Mouse (Mus musculus) liver, embryonic 14.5 days (tissue): Measurements from ENCODE around the gene Acoxl. TPM values are rescaled to one million over a fixed set of nuclear protein-coding genes. Genes with fewer than 3 reads are reported as not detected.

Source experiments
- ATAC-seq: fragments of 200-750 bp; cut with Nextera tagmentation; 2 replicates; pipeline ENCODE4 v1.8.0; 2017; ENCODE audit warnings: moderate number of reproducible peaks, mild to moderate bottlenecking, moderate library complexity; ENCODE audit not compliant: insufficient read depth
- DNase-seq, 3 experiments: peaks; one replicate each; pipeline ENCODE4 v3.0.0-alpha.2; 2012 to 2013; ENCODE audit warnings: low read depth in 3 of 3, low spot score in 3 of 3
- H3K27ac ChIP-seq: fragments of 300-500 bp; sonication (generic); 2 replicates; pipeline ENCODE4 v1.5.1; 2014; ENCODE audit warnings: moderate library complexity, mild to moderate bottlenecking, control low read depth, inconsistent platforms
- H3K27me3 ChIP-seq: fragments of 300-500 bp; sonication (generic); 2 replicates; pipeline ENCODE4 v1.6.1; 2014; ENCODE audit warnings: mild to moderate bottlenecking, low read length, moderate library complexity; ENCODE audit not compliant: control insufficient read depth, insufficient read depth
- H3K36me3 ChIP-seq: fragments of 300-500 bp; sonication (generic); replicated peaks from 2 replicates; pipeline ENCODE4 v1.6.1; 2014; ENCODE audit warnings: low read depth; ENCODE audit not compliant: control insufficient read depth, insufficient read depth
- H3K4me1 ChIP-seq, 2 experiments: fragments of 200-500 bp in 1 of 2; fragments of 300-500 bp in 1 of 2; sonication (generic) in 1 of 2; replicated peaks; 2 replicates each; pipeline ENCODE4 v1.6.1; 2012 to 2014; ENCODE audit warnings: antibody characterized with exemption in 1 of 2, inconsistent platforms in 1 of 2, low read length in 1 of 2; ENCODE audit not compliant: control insufficient read depth in 2 of 2, insufficient read depth in 2 of 2
- H3K4me2 ChIP-seq: fragments of 300-500 bp; sonication (generic); 2 replicates; pipeline ENCODE4 v1.6.1; 2014; ENCODE audit warnings: low read depth, mild to moderate bottlenecking, control low read depth, moderate library complexity
- H3K4me3 ChIP-seq, 2 experiments: fragments of 200-500 bp in 1 of 2; fragments of 300-500 bp in 1 of 2; sonication (generic) in 1 of 2; 2 replicates each; pipeline ENCODE4 v1.5.1; 2012 to 2014; ENCODE audit warnings: low read depth in 2 of 2, low read length in 2 of 2, mild to moderate bottlenecking in 2 of 2, control low read depth in 1 of 2, inconsistent platforms in 1 of 2, moderate library complexity in 1 of 2; ENCODE audit not compliant: insufficient read depth in 1 of 2
- H3K9ac ChIP-seq: fragments of 300-500 bp; sonication (generic); replicated peaks from 2 replicates; pipeline ENCODE4 v1.6.1; 2014; ENCODE audit warnings: mild to moderate bottlenecking, control low read depth, moderate library complexity
- H3K9me3 ChIP-seq: fragments of 300-500 bp; sonication (generic); 2 replicates; pipeline ENCODE4 v1.6.1; 2016; ENCODE audit warnings: low read length, mixed read lengths; ENCODE audit not compliant: control insufficient read depth
- CTCF ChIP-seq: IDR thresholded peaks from 2 replicates; pipeline ENCODE4 v1.5.1; 2016; ENCODE audit warnings: antibody characterized with exemption, low read depth, control low read depth
- EP300 ChIP-seq: IDR thresholded peaks from 2 replicates; pipeline ENCODE4 v1.6.1; 2016; ENCODE audit warnings: antibody characterized with exemption, low read depth
- WGBS: fragments of 180-500 bp; shearing (Covaris S2); extraction: QIAGEN DNeasy Blood & Tissue Kit; methylation state at CpG from one replicate; pipeline ENCODE4 v1.1.7; 2014; ENCODE audit not compliant: insufficient replicate concordance; 5-methylcytosine and 5-hydroxymethylcytosine counted together
- polyA plus RNA-seq, 2 experiments: library from polyadenylated mRNA; depleted of rRNA in 1 of 2; stranded (reverse) in 1 of 2; unstranded in 1 of 2; fragments of >200 nt; fragmentation: Nextera tagmentation in 1 of 2; extraction: Ambion mirVana in 1 of 2; gene quantifications; 2 replicates each; pipeline versions ENCODE4 v1.2.1 to v1.2.3; 2012 to 2014

The Acoxl gene
- polyA plus RNA-seq, 2 experiments: not detected

- ATAC-seq (no peak), DNase-seq (no peak)
- no peaks in the 10 kb centered on the region for H3K9me3 ChIP-seq
- no peaks in the 10 kb centered on the region for H3K27me3 ChIP-seq
- H3K4me3 ChIP-seq: no peak overlapping the region
- no peaks in the 10 kb centered on the region for H3K36me3 ChIP-seq
- no peak overlapping the region for H3K9ac ChIP-seq
- no peak overlapping the region for H3K27ac ChIP-seq
- H3K4me1 ChIP-seq: no peaks in the 10 kb centered on the region
- 45% methylated on average over 4 of the region's 4 CpGs for WGBS
- no peak overlapping the region for H3K4me2 ChIP-seq
- TF ChIP-seq EP300 (no peak), CTCF (no peak)
These were observed 276.9 kb downstream of the Acoxl start for GRCm38 (mm10) chr2:128115579-128115978.

- Histone ChIP-seq H3K9ac (no peak overlapping the region), H3K4me1 (no peaks in the 10 kb centered on the region), H3K36me3 (no peaks in the 10 kb centered on the region), H3K4me3 (no peak overlapping the region), H3K27me3 (peaks cover 9% of the 10 kb centered on the region), H3K9me3 (no peaks in the 10 kb centered on the region), H3K4me2 (no peak overlapping the region), H3K27ac (no peak overlapping the region)
- TF ChIP-seq EP300 (no peak), CTCF (no peak)
- DNase-seq (no peak), ATAC-seq (no peak)
- WGBS: 66% methylated on average over 7 of the region's 7 CpGs
These were observed 278.9 kb downstream of the Acoxl start for GRCm38 (mm10) chr2:128117605-128118004.

- Histone ChIP-seq H3K9me3 (no peaks in the 10 kb centered on the region), H3K27me3 (peaks cover 22% of the 10 kb centered on the region), H3K9ac (no peak overlapping the region), H3K4me3 (no peak overlapping the region), H3K4me2 (no peak overlapping the region), H3K36me3 (no peaks in the 10 kb centered on the region), H3K27ac (no peak overlapping the region), H3K4me1 (no peaks in the 10 kb centered on the region)
- no peak for DNase-seq
- ATAC-seq: no peak
- WGBS: 74% methylated on average over 9 of the region's 9 CpGs
- no peak for TF ChIP-seq CTCF
- no peak for TF ChIP-seq EP300
These were observed 280.3 kb downstream of the Acoxl start for GRCm38 (mm10) chr2:128118971-128119370.

- Histone ChIP-seq H3K27ac (no peak overlapping the region), H3K9ac (no peak overlapping the region), H3K4me1 (peaks cover 0 to 10% of the 10 kb centered on the region in 2 experiments; a peak in 2 of 4 replicates), H3K9me3 (no peaks in the 10 kb centered on the region), H3K27me3 (peaks cover 41% of the 10 kb centered on the region), H3K4me3 (no peak overlapping the region), H3K36me3 (no peaks in the 10 kb centered on the region), H3K4me2 (peak overlapping the region; percentile 87)
- TF ChIP-seq EP300 (no peak), CTCF (peak; percentile 79)
- WGBS: 3% methylated on average over 9 of the region's 9 CpGs
- no peak for DNase-seq
- no peak for ATAC-seq
These were observed 283.8 kb downstream of the Acoxl start for GRCm38 (mm10) chr2:128122491-128122890.

GRCm38 (mm10) chr2:128122891-128123771 is 284.5 kb downstream of the Acoxl start:
- Histone ChIP-seq H3K4me2 (peak overlapping the region; percentile 87), H3K4me1 (peaks cover 0 to 10% of the 10 kb centered on the region in 2 experiments; a peak in 2 of 4 replicates), H3K9ac (no peak overlapping the region), H3K9me3 (no peaks in the 10 kb centered on the region), H3K27me3 (peaks cover 41% of the 10 kb centered on the region), H3K4me3 (peak overlapping the region; percentile 5 to 34; a peak in 2 of 4 replicates), H3K36me3 (no peaks in the 10 kb centered on the region), H3K27ac (no peak overlapping the region)
- TF ChIP-seq EP300: no peak
- peak; percentile 35 for TF ChIP-seq CTCF
- DNase-seq (no peak), ATAC-seq (no peak)
- 3% methylated on average over 40 of the region's 40 CpGs for WGBS
